Mouse (Mus musculus) kidney, embryonic 15.5 days (tissue): ENCODE measurements at regions not wholly inside any gene's neighbourhood (a gene's known extent, or its start where the extent isn't known, plus 50 kb on each side); places are given as distances from the start of the nearest gene placed in this dataset.

Experiments used
- ATAC-seq: fragments of 200-750 bp; cut with Nextera tagmentation; replicated peaks from 2 replicates; pipeline ENCODE4 v1.8.0; 2017; ENCODE audit warnings: moderate TSS enrichment; ENCODE audit not compliant: low FRiP score
- H3K27ac ChIP-seq: fragments of 300-500 bp; sonication (generic); 2 replicates; pipeline ENCODE4 v1.5.1; 2015; ENCODE audit warnings: mild to moderate bottlenecking, inconsistent platforms
- H3K27me3 ChIP-seq: fragments of 300-500 bp; sonication (generic); 2 replicates; pipeline ENCODE4 v1.6.1; 2015; ENCODE audit warnings: inconsistent platforms
- H3K36me3 ChIP-seq: fragments of 300-500 bp; sonication (generic); 2 replicates; pipeline ENCODE4 v1.6.1; 2015; ENCODE audit warnings: inconsistent platforms
- H3K4me1 ChIP-seq: fragments of 300-500 bp; sonication (generic); 2 replicates; pipeline ENCODE4 v1.6.1; 2015; ENCODE audit warnings: inconsistent platforms
- H3K4me2 ChIP-seq: fragments of 300-500 bp; sonication (generic); 2 replicates; pipeline ENCODE4 v1.6.1; 2015; ENCODE audit warnings: moderate library complexity, mild to moderate bottlenecking, inconsistent platforms
- H3K4me3 ChIP-seq: fragments of 300-500 bp; sonication (generic); replicated peaks from 2 replicates; pipeline ENCODE4 v1.5.1; 2015; ENCODE audit warnings: mild to moderate bottlenecking, inconsistent platforms
- H3K9ac ChIP-seq: fragments of 300-500 bp; sonication (generic); 2 replicates; pipeline ENCODE4 v1.6.1; 2015; ENCODE audit warnings: mild to moderate bottlenecking, inconsistent platforms
- H3K9me3 ChIP-seq: fragments of 300-500 bp; sonication (generic); replicated peaks from 2 replicates; pipeline ENCODE4 v1.6.1; 2016; ENCODE audit warnings: inconsistent platforms
- WGBS: fragments of 180-500 bp; shearing (Covaris S2); methylation state at CpG from one replicate; pipeline ENCODE4 v1.1.7; 2015; ENCODE audit warnings: mixed read lengths; 5-methylcytosine and 5-hydroxymethylcytosine counted together

DNA sequence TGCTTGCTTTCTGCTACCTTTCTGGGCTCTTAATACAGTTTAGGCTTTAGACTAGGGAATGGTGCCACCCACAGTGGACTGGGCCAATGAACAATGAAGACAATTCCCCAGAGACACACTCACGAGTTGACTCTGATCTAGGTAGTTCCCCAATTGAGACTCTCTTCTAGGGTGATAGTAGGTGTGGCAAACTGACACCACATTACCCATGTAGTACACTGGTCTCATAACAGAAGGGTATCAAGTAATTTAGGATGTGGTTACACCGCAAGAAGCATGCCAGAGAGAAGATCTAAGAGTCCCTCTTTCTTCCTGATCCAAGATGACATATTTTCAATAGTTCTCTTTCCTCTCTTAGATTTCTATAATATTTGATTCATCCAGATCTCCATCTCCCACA, 182.6 kb upstream of the Eef2kmt start:
- no peaks in the 10 kb centered on the region for H3K27me3 ChIP-seq
- no peak for ATAC-seq
- no peaks in the 10 kb centered on the region for H3K4me1 ChIP-seq
- no peak overlapping the region for H3K9ac ChIP-seq
- no peak overlapping the region for H3K27ac ChIP-seq
- no peaks in the 10 kb centered on the region for H3K9me3 ChIP-seq
- H3K4me2 ChIP-seq = no peak overlapping the region
- H3K4me3 ChIP-seq = no peak overlapping the region
- no peaks in the 10 kb centered on the region for H3K36me3 ChIP-seq
- WGBS = 81% methylated on average over 2 of the region's 2 CpGs

DNA sequence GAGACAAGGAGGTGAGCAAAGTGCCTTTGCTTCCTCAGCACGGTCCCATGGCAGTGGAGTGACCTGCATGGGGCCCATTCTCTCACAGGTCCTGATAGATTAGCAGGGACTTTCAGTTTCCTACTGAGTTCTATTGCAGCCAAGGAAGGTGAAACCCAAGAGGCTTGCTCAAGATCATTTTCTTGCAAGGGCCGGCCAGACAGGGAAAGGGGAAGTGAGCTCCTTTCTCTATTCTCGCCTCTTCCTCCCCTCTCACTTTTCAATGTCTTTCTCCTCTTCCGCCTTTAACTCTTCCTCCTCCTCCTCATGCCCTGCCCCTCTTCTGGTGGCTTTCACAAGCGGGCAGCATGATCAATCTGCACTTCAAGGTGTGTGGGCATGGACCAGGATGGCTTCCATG, 175.9 kb upstream of the Eef2kmt start:
- Histone ChIP-seq H3K27ac (no peak overlapping the region), H3K36me3 (no peaks in the 10 kb centered on the region), H3K9me3 (no peaks in the 10 kb centered on the region), H3K9ac (no peak overlapping the region), H3K27me3 (no peaks in the 10 kb centered on the region), H3K4me1 (no peaks in the 10 kb centered on the region), H3K4me3 (no peak overlapping the region), H3K4me2 (no peak overlapping the region)
- no peak for ATAC-seq
- 67% methylated on average over 5 of the region's 5 CpGs for WGBS

DNA sequence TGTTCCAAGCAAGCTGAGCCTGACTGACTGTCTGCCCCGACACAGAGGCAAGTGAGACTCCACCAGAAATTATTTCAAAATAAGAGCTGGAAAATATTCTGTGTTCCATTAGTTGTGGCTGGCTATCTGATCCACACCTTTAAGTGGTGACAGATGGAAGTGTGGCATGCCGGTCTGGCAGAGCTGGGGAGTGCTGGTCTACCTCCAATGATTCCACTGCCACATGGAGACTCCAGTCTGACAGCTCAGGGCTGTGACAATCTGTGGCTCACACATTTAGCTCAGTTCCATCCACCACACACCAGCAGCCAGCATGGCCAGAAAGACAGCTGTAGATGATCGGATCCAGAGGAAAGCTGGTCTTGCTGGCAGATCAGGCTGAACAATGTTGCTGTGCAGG, 175.3 kb upstream of the Eef2kmt start:
- H3K4me1 ChIP-seq = no peaks in the 10 kb centered on the region
- H3K9me3 ChIP-seq = no peaks in the 10 kb centered on the region
- H3K4me3 ChIP-seq = no peak overlapping the region
- no peaks in the 10 kb centered on the region for H3K27me3 ChIP-seq
- WGBS = 57% methylated on average over 3 of the region's 3 CpGs
- H3K27ac ChIP-seq = no peak overlapping the region
- no peak overlapping the region for H3K4me2 ChIP-seq
- H3K9ac ChIP-seq = no peak overlapping the region
- no peaks in the 10 kb centered on the region for H3K36me3 ChIP-seq
- ATAC-seq = no peak

DNA sequence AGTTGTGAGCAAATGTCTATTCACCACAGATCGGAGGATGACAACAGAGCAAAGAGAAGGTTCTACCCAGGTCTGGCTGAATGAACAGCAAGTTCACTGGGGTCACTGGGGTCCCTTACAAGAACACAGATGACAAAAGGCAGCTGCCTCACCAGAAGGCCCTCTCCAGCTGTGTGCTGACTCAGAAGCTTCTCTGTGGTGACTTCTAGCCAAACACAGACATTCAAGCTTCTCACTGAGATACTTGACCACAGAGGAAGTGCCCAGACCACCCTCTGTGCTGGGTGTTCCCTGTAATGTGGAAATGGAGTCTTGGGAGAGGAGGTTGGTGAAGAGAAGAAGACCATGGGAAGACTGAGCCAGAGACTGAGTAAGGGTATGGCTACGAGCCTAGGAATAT, 173.7 kb upstream of the Eef2kmt start:
- Histone ChIP-seq H3K36me3 (no peaks in the 10 kb centered on the region), H3K27me3 (no peaks in the 10 kb centered on the region), H3K4me3 (no peak overlapping the region), H3K9ac (no peak overlapping the region), H3K27ac (no peak overlapping the region), H3K4me1 (no peaks in the 10 kb centered on the region), H3K9me3 (no peaks in the 10 kb centered on the region), H3K4me2 (no peak overlapping the region)
- no peak for ATAC-seq
- WGBS = 61% methylated on average over 2 of the region's 2 CpGs

DNA sequence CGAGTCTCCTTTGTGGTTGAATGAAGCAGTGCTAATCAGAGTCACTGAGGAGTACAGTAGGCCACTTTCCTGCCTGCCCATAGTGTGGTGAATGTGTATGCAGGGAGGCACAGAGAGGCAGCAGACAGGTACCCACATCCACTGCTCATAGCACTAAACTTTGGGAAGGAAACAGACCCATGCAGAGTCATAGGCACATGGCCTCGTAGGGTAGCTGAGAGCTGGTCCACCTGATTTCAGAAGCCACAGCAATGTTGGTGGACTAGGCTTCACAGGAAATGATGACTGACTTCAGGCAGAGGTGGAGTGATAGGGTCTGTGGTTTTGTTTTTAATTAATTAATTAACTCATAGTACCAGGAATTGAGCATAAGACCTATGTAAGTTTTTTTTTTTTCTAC, 170.1 kb upstream of the Eef2kmt start:
- no peaks in the 10 kb centered on the region for H3K4me1 ChIP-seq
- H3K4me3 ChIP-seq = no peak overlapping the region
- no peak overlapping the region for H3K27ac ChIP-seq
- no peak overlapping the region for H3K9ac ChIP-seq
- no peak for ATAC-seq
- H3K4me2 ChIP-seq = no peak overlapping the region
- 88% methylated on average over 2 of the region's 2 CpGs for WGBS
- H3K27me3 ChIP-seq = no peaks in the 10 kb centered on the region
- no peaks in the 10 kb centered on the region for H3K36me3 ChIP-seq
- H3K9me3 ChIP-seq = no peaks in the 10 kb centered on the region

DNA sequence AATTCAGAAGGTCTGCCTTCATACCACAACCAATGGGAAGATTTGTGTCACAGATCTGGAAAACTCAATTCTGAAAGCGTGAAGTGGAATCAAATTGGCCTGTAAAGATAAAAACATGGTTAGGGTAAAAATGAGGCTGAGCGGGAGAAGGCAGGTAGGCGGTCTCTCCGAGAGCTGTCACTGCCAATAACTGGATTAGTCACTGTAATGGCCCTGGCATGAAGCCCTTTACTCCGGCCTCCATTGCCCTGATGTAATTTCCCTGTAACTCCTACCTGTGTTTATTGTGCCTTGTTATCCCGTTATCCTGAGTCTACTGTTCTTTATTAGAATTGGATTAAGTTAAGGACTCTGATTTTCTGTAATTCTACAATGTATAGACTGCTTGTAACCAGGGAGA, 166.3 kb upstream of the Eef2kmt start:
- WGBS = 90% methylated on average over 6 of the region's 6 CpGs
- H3K4me1 ChIP-seq = no peaks in the 10 kb centered on the region

DNA sequence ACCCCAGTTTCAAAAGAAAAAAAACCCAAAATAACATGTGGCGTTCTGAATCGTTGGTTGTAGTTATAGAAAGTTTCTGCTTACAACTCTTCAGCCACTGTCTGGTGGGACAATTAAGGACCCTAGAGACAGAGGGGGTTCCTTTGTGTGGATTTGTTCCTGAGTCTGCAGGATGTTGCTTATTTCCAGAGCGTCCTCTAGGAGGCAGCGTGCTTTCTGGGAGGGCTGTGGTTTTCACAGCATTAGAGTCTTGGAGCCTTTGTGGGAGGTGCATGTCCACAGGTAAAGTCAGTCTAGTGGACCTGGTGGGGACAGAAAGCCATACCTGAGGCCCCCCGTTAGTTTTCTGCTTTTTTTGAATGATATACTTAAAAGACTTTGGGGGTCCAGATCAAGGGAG, 165.8 kb upstream of the Eef2kmt start:
- no peaks in the 10 kb centered on the region for H3K4me1 ChIP-seq
- ATAC-seq = no peak

More for the DNA sequence above, 166.3 kb upstream of the Eef2kmt start:
- Histone ChIP-seq H3K9ac (no peak overlapping the region), H3K36me3 (no peaks in the 10 kb centered on the region), H3K27ac (no peak overlapping the region), H3K27me3 (no peaks in the 10 kb centered on the region), H3K9me3 (no peaks in the 10 kb centered on the region), H3K4me3 (no peak overlapping the region), H3K4me2 (no peak overlapping the region)
- ATAC-seq = no peak

DNA sequence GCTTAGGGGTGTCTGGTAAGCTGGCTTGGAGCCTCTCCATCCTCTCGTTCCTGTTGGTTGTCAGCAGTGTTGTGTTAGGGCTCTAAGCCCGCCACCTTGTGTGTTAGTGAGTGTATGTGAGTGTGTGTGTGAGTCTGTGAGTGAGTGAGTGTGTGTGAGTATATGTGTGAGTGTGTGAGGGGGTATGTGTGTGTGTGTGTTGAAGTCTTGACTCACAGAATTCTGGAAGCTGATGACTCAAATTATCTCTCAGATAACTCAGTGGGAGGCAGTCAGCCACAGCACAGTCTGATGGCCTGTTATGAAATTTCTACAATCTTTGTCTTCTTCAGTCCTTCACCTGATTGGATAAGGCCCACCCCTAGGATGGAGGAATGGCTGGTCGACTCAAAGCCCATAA, 163.7 kb upstream of the Eef2kmt start:
- ATAC-seq = no peak
- Histone ChIP-seq H3K9me3 (no peaks in the 10 kb centered on the region), H3K4me2 (no peak overlapping the region), H3K27me3 (no peaks in the 10 kb centered on the region), H3K4me3 (no peak overlapping the region), H3K4me1 (no peaks in the 10 kb centered on the region), H3K27ac (no peak overlapping the region), H3K9ac (no peak overlapping the region), H3K36me3 (no peaks in the 10 kb centered on the region)
- WGBS = 80% methylated on average over 3 of the region's 3 CpGs

More for the DNA sequence above, 165.8 kb upstream of the Eef2kmt start:
- Histone ChIP-seq H3K9ac (no peak overlapping the region), H3K27me3 (no peaks in the 10 kb centered on the region), H3K36me3 (no peaks in the 10 kb centered on the region), H3K9me3 (no peaks in the 10 kb centered on the region), H3K27ac (no peak overlapping the region), H3K4me2 (no peak overlapping the region), H3K4me3 (no peak overlapping the region)
- 76% methylated on average over 5 of the region's 5 CpGs for WGBS

DNA sequence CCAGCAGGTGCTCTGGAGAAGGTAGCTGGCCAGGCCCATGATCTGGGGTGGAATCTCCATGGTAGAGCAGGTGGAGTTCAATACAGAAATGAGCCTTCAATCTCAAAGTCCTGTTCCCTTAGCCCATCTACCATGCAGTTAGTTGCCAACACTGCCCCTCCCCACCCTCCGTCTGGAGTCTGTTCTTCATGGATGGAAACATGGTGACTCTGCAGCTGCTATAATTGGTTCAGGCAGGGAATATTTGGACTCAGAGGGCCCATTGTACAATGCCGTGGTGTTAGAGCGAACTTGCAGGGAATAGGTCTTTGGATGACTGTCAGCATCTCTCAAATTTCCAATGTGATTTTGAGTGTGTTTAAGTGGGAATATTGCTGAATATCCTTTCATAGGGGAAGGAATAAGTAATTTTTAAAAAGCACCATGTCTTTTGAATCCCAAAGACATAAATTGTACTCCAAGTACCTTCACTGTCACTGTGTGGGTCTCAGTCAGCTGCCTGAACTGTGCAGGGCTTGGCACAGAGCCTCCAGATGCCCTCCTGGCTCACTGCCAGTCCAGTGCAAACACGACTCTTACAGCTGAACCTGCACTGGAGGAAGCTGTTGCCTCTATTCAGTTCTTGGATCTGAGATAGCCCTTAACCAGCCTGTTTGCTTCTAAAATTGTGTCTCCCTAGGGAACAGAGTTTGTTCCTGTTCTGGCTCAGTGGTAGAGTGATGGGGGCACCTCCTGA, 162.8 kb upstream of the Eef2kmt start:
- no peak overlapping the region for H3K4me2 ChIP-seq
- no peak for ATAC-seq
- H3K4me1 ChIP-seq = no peaks in the 10 kb centered on the region
- H3K36me3 ChIP-seq = no peaks in the 10 kb centered on the region
- no peaks in the 10 kb centered on the region for H3K27me3 ChIP-seq
- H3K9ac ChIP-seq = no peak overlapping the region
- H3K9me3 ChIP-seq = no peaks in the 10 kb centered on the region
- WGBS = 68% methylated on average over 4 of the region's 4 CpGs
- H3K4me3 ChIP-seq = no peak overlapping the region
- no peak overlapping the region for H3K27ac ChIP-seq

DNA sequence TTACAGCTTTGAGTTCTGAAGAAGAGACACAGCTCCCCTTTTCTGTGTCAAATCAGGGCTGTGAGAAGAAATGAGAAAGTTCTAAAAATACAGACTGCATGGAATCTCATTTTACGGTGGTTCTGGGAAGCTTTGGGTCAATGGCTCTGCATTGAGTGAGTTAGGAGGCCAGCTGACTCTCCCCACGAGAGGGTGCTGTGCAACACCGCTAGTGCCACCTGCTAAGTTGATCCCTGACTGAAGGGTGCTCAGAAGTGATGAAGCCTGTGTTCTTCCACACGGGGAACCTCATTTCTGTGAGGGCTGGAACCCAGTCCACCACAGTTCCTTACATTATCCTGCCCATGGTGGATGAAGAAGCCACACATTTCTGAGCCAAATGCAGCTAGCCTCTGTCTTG, 159.5 kb upstream of the Eef2kmt start:
- no peak overlapping the region for H3K4me2 ChIP-seq
- WGBS = 79% methylated on average over 4 of the region's 4 CpGs
- no peaks in the 10 kb centered on the region for H3K4me1 ChIP-seq
- no peak overlapping the region for H3K27ac ChIP-seq
- no peaks in the 10 kb centered on the region for H3K36me3 ChIP-seq
- no peaks in the 10 kb centered on the region for H3K9me3 ChIP-seq
- no peak for ATAC-seq
- no peak overlapping the region for H3K4me3 ChIP-seq
- no peak overlapping the region for H3K9ac ChIP-seq
- H3K27me3 ChIP-seq = no peaks in the 10 kb centered on the region

DNA sequence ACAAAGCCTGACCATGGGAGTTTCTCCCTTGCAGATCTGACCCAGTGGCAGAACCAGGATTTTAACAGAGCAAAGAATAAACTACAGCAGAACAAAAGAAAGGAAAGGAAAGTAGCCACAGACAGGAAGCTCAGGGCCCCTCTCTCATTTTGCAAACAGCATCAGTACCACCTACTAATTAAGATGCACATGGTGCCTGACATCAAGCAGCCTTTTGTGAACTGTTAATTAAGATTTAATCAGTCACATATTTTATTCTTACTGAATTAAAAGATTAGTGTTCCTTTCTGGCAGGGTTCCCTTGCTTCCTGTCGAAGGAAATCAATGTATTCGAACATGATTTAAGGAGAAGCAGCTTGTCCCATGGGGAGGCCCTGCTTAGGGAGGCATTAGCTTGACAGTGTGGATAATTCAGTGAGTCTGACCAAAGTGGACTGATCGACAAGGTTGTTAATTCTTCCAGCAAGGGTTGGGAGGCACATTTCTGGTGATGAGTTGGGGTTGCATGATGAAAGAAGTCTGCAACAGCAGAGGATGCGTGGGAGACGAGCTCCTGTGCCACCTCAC, 156.1 kb upstream of the Eef2kmt start:
- Histone ChIP-seq H3K27ac (no peak overlapping the region), H3K4me3 (no peak overlapping the region)
- ATAC-seq = no peak

DNA sequence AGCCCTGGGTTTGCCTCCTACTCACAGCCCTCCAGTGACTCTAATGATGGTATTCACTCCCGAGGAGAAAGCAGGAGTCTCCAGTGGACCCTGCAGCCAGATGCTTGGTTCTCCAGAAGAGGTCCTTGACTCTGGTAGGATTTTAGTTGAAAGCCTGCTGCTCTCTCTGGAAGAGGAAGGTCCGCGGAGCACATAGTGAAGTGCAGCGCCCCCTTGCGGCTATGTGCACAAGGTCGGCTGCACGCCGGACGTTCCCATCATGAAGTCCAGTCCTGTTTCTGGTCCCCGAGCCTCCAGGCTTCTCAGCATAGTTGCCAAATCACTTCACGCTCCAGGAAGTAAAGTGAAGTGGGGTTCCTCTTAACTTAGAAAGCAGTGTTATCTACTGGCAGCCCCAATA, 150.9 kb upstream of the Eef2kmt start:
- Histone ChIP-seq H3K4me3 (no peak overlapping the region), H3K27me3 (0 out of 2 replicates have a peak, but pooled peaks cover 3% of the 10 kb centered on the region), H3K4me2 (no peak overlapping the region), H3K9me3 (no peaks in the 10 kb centered on the region), H3K4me1 (no peaks in the 10 kb centered on the region), H3K27ac (no peak overlapping the region), H3K9ac (no peak overlapping the region), H3K36me3 (no peaks in the 10 kb centered on the region)
- ATAC-seq = no peak
- 9% methylated on average over 11 of the region's 11 CpGs for WGBS

More for the DNA sequence above, 156.1 kb upstream of the Eef2kmt start:
- no peaks in the 10 kb centered on the region for H3K9me3 ChIP-seq
- 52% methylated on average over 5 of the region's 5 CpGs for WGBS
- no peaks in the 10 kb centered on the region for H3K27me3 ChIP-seq
- H3K4me1 ChIP-seq = no peaks in the 10 kb centered on the region
- H3K9ac ChIP-seq = no peak overlapping the region
- no peak overlapping the region for H3K4me2 ChIP-seq
- H3K36me3 ChIP-seq = no peaks in the 10 kb centered on the region

DNA sequence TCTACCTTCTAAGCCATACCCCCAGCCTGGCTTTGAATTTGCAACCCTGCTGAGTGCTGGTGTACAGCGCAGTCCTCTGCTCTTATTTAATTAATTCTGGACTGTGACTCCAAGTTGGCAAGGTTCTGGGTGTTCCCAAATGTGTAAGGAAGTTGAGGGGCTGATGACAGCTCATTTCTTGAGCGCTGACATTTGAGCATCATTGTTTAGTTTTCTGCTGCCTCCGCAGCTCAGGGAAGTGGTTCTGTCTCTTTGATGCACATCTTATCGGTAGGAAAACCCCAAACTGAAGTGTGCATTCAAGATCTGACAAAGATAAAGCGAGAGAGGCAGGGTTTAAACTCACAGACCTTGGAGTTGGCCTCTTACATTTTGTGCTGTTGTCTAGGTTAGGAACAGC, 137.6 kb upstream of the Eef2kmt start:
- Histone ChIP-seq H3K36me3 (no peaks in the 10 kb centered on the region), H3K27ac (no peak overlapping the region), H3K9ac (no peak overlapping the region), H3K4me2 (no peak overlapping the region), H3K4me3 (no peak overlapping the region), H3K4me1 (no peaks in the 10 kb centered on the region), H3K27me3 (no peaks in the 10 kb centered on the region), H3K9me3 (no peaks in the 10 kb centered on the region)
- ATAC-seq = no peak
- 85% methylated on average over 5 of the region's 5 CpGs for WGBS
